Mouse (Mus musculus) kidney, embryonic 16.5 days (tissue): ENCODE results near the gene Efna2. TPM values are rescaled to one million over a fixed set of nuclear protein-coding genes. Genes with fewer than 3 reads are reported as not detected.
A peak's percentile ranks its signal among the peaks of the same experiment; 100 is the strongest.

Source experiments
- ATAC-seq: fragments of 200-750 bp; cut with Nextera tagmentation; 2 replicates; pipeline ENCODE4 v1.8.0; 2017; ENCODE audit warnings: moderate TSS enrichment; ENCODE audit not compliant: low FRiP score, low TSS enrichment
- H3K27ac ChIP-seq: fragments of 300-500 bp; sonication (generic); 2 replicates; pipeline ENCODE4 v1.5.1; 2014; ENCODE audit warnings: low read length
- H3K27me3 ChIP-seq: fragments of 300-500 bp; sonication (generic); 2 replicates; pipeline ENCODE4 v1.6.1; 2014; ENCODE audit warnings: low read length, control low read depth, mixed read lengths; ENCODE audit not compliant: insufficient read depth
- H3K36me3 ChIP-seq: fragments of 300-500 bp; sonication (generic); 2 replicates; pipeline ENCODE4 v1.6.1; 2014; ENCODE audit warnings: low read length, control low read depth, mixed read lengths; ENCODE audit not compliant: insufficient read depth
- H3K4me1 ChIP-seq: fragments of 300-500 bp; sonication (generic); 2 replicates; pipeline ENCODE4 v1.6.1; 2014; ENCODE audit warnings: low read length, control low read depth, mixed read lengths; ENCODE audit not compliant: insufficient read depth
- H3K4me2 ChIP-seq: fragments of 300-500 bp; sonication (generic); replicated peaks from 2 replicates; pipeline ENCODE4 v1.6.1; 2014; ENCODE audit warnings: low read depth, low read length
- H3K4me3 ChIP-seq: fragments of 300-500 bp; sonication (generic); 2 replicates; pipeline ENCODE4 v1.5.1; 2014; ENCODE audit warnings: mild to moderate bottlenecking, low read length
- H3K9ac ChIP-seq: fragments of 300-500 bp; sonication (generic); replicated peaks from 2 replicates; pipeline ENCODE4 v1.6.1; 2014; ENCODE audit warnings: low read length
- H3K9me3 ChIP-seq: fragments of 300-500 bp; sonication (generic); 2 replicates; pipeline ENCODE4 v1.6.1; 2016; ENCODE audit warnings: low read length, control low read depth
- WGBS: fragments of 180-500 bp; shearing (Covaris S2); extraction: QIAGEN DNeasy Blood & Tissue Kit; methylation state at CpG from one replicate; pipeline ENCODE4 v1.1.7; 2014; 5-methylcytosine and 5-hydroxymethylcytosine counted together
- polyA plus RNA-seq: library from polyadenylated mRNA; unstranded; fragments of >200 nt; fragmentation: Nextera tagmentation; extraction: Ambion mirVana; gene quantifications from 2 replicates; pipeline ENCODE4 v1.2.1, GENCODE M21; 2015

Gene Efna2
- polyA plus RNA-seq, 1 experiment from 2014 or later = 11.0 TPM

DNA sequence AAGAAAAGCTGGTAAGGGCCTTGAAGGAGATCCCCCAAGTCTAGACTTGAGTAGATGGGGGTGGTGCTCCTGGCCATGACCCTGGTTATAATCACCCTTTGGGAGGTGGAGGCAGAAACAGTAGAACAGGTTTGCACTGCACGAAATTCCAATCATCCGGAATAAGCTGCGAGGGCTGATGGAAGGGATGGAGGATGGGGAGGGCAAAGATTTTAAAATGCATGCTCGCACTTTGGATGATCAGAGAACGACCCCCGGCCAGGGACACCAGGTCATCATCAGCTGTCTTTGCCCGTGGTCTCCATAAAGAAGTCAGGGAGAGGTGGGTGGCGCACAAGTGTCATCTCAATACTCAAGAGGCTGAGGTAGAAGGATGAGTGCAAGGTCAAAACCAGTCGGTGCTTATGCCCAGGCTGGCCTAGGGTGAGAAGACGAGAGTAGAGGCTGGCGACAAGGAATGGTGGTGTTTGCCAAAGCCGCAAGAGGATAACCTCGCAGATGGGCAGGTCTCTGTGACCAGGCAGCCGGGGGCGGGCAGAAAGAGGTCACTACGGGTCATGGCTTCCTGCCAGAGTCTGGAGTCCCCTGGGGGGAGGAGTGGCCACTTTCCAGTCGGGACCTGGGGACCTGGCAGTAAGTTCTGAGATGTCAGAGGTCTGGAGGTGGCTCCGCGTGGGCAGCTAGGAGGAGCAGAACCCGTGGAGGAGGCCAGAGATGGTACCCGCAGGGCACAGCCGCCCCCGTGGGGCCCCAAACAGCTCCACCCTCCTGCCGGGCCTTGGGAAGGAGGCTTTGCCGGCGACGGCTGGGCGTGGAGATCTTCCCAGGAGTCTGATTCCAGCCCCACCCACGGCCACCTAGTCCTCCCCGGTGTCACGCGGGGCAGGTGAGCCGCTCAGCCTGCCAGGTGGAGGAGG is 18.6 kb upstream of the Efna2 start:
- peak overlapping the region; percentile 47 for H3K4me3 ChIP-seq
- no peaks in the 10 kb centered on the region for H3K9me3 ChIP-seq
- H3K27me3 ChIP-seq = no peaks in the 10 kb centered on the region
- WGBS = under 1% methylated on average over 33 of the region's 33 CpGs
- peak; percentile 24 for ATAC-seq
- peaks cover 19% of the 10 kb centered on the region for H3K36me3 ChIP-seq
- H3K27ac ChIP-seq = peak overlapping the region; percentile 99
- peak overlapping the region; percentile 66 for H3K4me2 ChIP-seq
- H3K4me1 ChIP-seq = peaks cover 93% of the 10 kb centered on the region
- H3K9ac ChIP-seq = peak overlapping the region; percentile 63

DNA sequence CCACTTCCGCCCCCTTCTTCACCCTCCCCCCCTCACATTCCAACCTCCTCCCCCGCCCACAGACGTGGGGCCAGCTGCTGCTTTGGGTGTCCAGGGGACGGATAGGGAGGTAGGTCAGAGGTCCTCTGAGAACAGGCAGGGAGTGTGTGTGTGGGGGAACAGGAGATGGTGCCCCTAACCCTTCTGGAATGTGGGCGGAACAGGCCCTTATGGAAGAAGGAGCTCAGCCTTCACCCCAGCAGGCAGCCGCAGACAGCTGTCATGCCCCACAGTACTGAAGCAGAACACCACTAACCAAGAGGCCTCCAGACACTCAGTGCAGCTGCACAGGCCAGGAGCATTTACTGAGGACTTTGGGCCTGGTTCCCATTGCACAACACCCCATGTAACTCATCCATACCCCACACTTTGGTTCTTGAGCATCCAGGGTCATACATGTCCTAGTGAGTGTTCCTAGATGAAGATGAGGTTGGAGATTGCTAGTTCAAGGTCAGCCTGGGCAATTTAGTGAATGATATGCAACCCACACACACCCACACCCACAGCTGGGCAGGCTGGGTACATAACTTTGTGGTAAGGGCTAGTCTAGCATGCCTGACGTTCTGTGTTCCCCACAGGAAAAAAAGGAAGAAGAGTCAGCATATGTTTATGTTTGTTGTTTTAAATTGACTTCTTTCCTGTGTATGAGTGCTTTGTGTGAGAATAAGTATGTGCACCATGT is 17.6 kb upstream of the Efna2 start:
- peak overlapping the region; percentile 47 for H3K4me3 ChIP-seq
- peaks cover 10% of the 10 kb centered on the region for H3K36me3 ChIP-seq
- H3K9me3 ChIP-seq = no peaks in the 10 kb centered on the region
- H3K4me2 ChIP-seq = peak overlapping the region; percentile 66
- ATAC-seq = peak; percentile 33
- no peaks in the 10 kb centered on the region for H3K27me3 ChIP-seq
- peaks cover 90% of the 10 kb centered on the region for H3K4me1 ChIP-seq
- WGBS = 7% methylated on average over 6 of the region's 7 CpGs
- H3K27ac ChIP-seq = peak overlapping the region; percentile 99
- H3K9ac ChIP-seq = peak overlapping the region; percentile 63

- WGBS = 72% methylated on average over 3 of the region's 3 CpGs
These were observed 17.1 kb upstream of the Efna2 start for GRCm38 (mm10) chr10:80162243-80162608.

GRCm38 (mm10) chr10:80162716-80163299 is 16.5 kb upstream of the Efna2 start:
- WGBS = 50% methylated on average over 6 of the region's 6 CpGs
- peak overlapping the region; percentile 63 for H3K9ac ChIP-seq
- H3K27me3 ChIP-seq = no peaks in the 10 kb centered on the region
- peaks cover 85% of the 10 kb centered on the region for H3K4me1 ChIP-seq
- H3K4me2 ChIP-seq = no peak overlapping the region
- H3K9me3 ChIP-seq = no peaks in the 10 kb centered on the region
- no peak overlapping the region for H3K4me3 ChIP-seq
- ATAC-seq = no peak
- H3K36me3 ChIP-seq = no peaks in the 10 kb centered on the region
- peak overlapping the region; percentile 99 for H3K27ac ChIP-seq

More at GRCm38 (mm10) chr10:80162243-80162608, 17.1 kb upstream of the Efna2 start:
- Histone ChIP-seq H3K27me3 (no peaks in the 10 kb centered on the region), H3K4me2 (peak overlapping the region; percentile 66; the same call in 1 of the 2 replicates), H3K27ac (peak overlapping the region; percentile 99), H3K36me3 (peaks cover 4% of the 10 kb centered on the region), H3K9me3 (no peaks in the 10 kb centered on the region), H3K9ac (peak overlapping the region; percentile 63), H3K4me3 (no peak overlapping the region), H3K4me1 (peaks cover 90% of the 10 kb centered on the region)
- no peak for ATAC-seq

- H3K4me1 ChIP-seq = peaks cover 77% of the 10 kb centered on the region
- 66% methylated on average over 8 of the region's 8 CpGs for WGBS
These were observed 15.6 kb upstream of the Efna2 start for GRCm38 (mm10) chr10:80163721-80164120.

GRCm38 (mm10) chr10:80164161-80164997 is 14.9 kb upstream of the Efna2 start:
- ATAC-seq = 0 out of 2 replicates have a peak, but pooled peaks have one; percentile 0

More at GRCm38 (mm10) chr10:80163721-80164120, 15.6 kb upstream of the Efna2 start:
- ATAC-seq = no peak
- no peaks in the 10 kb centered on the region for H3K27me3 ChIP-seq
- no peak overlapping the region for H3K4me2 ChIP-seq
- H3K9me3 ChIP-seq = no peaks in the 10 kb centered on the region
- H3K36me3 ChIP-seq = no peaks in the 10 kb centered on the region
- H3K27ac ChIP-seq = no peak overlapping the region; the same call in 1 of the 2 replicates
- no peak overlapping the region for H3K9ac ChIP-seq
- no peak overlapping the region for H3K4me3 ChIP-seq

GRCm38 (mm10) chr10:80164998-80165344 is 14.3 kb upstream of the Efna2 start:
- no peaks in the 10 kb centered on the region for H3K9me3 ChIP-seq
- H3K4me2 ChIP-seq = peak overlapping the region; percentile 92
- peaks cover 3% of the 10 kb centered on the region for H3K36me3 ChIP-seq
- ATAC-seq = peak; percentile 11
- H3K27ac ChIP-seq = peak overlapping the region; percentile 70
- peaks cover 79% of the 10 kb centered on the region for H3K4me1 ChIP-seq
- 0% methylated on average over 17 of the region's 17 CpGs for WGBS
- peak overlapping the region; percentile 51 for H3K4me3 ChIP-seq
- H3K27me3 ChIP-seq = no peaks in the 10 kb centered on the region
- peak overlapping the region; percentile 64 for H3K9ac ChIP-seq

More at GRCm38 (mm10) chr10:80164161-80164997, 14.9 kb upstream of the Efna2 start:
- 8% methylated on average over 44 of the region's 44 CpGs for WGBS
- Histone ChIP-seq H3K27ac (peak overlapping the region; percentile 44), H3K4me3 (peak overlapping the region; percentile 51), H3K4me1 (peaks cover 77% of the 10 kb centered on the region), H3K36me3 (no peaks in the 10 kb centered on the region; the same call in 1 of the 2 replicates), H3K27me3 (no peaks in the 10 kb centered on the region), H3K4me2 (peak overlapping the region; percentile 92), H3K9ac (peak overlapping the region; percentile 64), H3K9me3 (no peaks in the 10 kb centered on the region)

DNA sequence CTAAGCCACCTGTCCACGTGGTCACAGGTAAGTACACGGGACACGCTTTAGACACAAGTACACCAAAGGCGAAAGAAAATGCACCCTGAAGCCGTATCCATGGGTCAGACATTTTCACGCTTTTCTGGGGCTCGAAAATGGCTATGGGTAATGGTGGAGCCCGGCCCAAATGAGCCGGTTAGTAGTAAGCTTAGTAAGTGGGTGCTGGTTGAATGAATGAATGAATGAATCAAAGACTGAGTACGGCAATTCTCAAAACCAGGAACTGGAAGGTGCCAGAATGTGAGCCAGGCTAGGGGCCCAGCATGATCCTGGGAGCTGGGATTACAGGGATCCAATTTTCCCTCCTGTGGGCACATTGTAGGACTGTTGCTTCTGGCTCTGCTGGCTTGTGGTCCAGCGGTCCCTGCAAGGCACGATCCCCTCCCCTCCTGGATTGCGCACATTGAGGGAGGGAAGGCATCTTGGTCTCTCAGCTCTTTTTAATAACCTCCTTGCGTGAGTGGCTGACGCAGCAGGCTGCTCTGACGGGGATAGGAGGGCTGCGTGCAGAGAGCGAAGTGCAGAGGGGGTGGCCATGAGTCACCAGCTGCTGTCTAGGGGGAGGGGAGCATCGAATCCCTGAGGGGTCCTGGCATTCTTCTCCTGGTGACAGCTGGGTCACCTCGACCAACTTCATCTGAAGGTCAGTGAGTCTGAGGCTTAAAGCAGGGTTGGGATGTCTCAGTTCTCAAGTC is 13.7 kb upstream of the Efna2 start, which contains the start of gene Cirbp:
Gene Cirbp (plus strand): TSS at position 594 of the 737 bp plus-strand sequence.
- WGBS = 18% methylated on average over 20 of the region's 20 CpGs
- no peak for ATAC-seq
- Histone ChIP-seq H3K4me1 (peaks cover 79% of the 10 kb centered on the region), H3K36me3 (peaks cover 9% of the 10 kb centered on the region), H3K27me3 (no peaks in the 10 kb centered on the region), H3K27ac (peak within 1 kb of the TSS; percentile 90), H3K4me3 (peak within 1 kb of the TSS; percentile 51), H3K9me3 (no peaks in the 10 kb centered on the region), H3K9ac (peak within 1 kb of the TSS; percentile 100), H3K4me2 (peak within 1 kb of the TSS; percentile 92)
